In the genomic region with DNA sequence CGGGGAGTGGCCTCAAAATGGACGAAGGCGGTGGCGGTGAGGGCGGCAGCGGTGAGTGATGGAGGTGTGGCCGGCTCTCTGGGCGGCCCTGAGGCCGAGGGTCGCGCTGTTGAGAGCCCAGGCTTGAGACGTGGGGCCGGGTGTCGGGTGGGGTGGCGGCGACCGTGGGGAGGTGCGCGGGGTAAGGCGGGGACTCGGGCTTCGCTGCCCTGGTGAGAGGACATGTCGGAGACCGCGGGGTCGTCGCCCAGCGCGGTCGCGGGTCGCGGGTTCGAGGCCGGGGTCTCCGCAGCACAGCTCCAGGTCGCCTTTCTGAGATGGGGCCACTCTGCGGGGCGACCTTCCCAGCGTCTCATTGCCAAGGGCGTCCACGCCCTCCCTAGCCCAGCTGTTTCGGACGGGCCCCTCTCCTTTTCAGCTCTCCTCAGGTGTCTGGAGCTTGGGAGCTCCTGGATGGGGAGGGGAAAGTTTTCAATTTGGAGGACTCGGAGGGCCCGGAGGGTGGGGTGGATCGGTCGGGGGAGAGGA, we compare ENCODE assay signal across 8 mouse cellular contexts. TPM values are rescaled to one million over a fixed set of nuclear protein-coding genes. Genes with fewer than 3 reads are reported as not detected.
A peak's percentile ranks its signal among the peaks of the same experiment; 100 is the strongest.
DNase-seq lines count a peak whose midpoint lies in the region; ATAC-seq and TF ChIP-seq lines count a peak whose summit lies in the region.

No protein-coding gene starts in this region.

- 2% methylated on average over 48 of the region's 48 CpGs for WGBS in lung, postnatal 0 days
- under 1% methylated on average over 41 of the region's 48 CpGs for WGBS in embryonic facial prominence, embryonic 12.5 days
- under 1% methylated on average over 47 of the region's 48 CpGs for WGBS in hindbrain, embryonic 13.5 days
- under 1% methylated on average over 48 of the region's 48 CpGs for WGBS in midbrain, embryonic 13.5 days

- peak overlapping the region; percentile 93 for H3K27ac ChIP-seq in lung, postnatal 0 days (ENCODE audit: low read length)
- H3K27ac ChIP-seq in embryonic facial prominence, embryonic 12.5 days = peak overlapping the region; percentile 75
- H3K27ac ChIP-seq in hindbrain, embryonic 13.5 days = peak overlapping the region; percentile 83
- H3K27ac ChIP-seq in midbrain, embryonic 13.5 days = peak overlapping the region; percentile 74

- no peak for DNase-seq in lung, postnatal 0 days (ENCODE audit: low spot score)
- DNase-seq in lung, postnatal 10 days = no peak
- DNase-seq in layer of hippocampus, adult 9-11 months = no peak
- no peak for DNase-seq in retina, postnatal 1 day
- DNase-seq in urinary bladder, postnatal 10 days (ENCODE audit: low spot score) = no peak

- peak overlapping the region; percentile 89 for H3K4me3 ChIP-seq in lung, postnatal 0 days (ENCODE audit: low read depth, low read length)
- H3K4me3 ChIP-seq in embryonic facial prominence, embryonic 12.5 days = peak overlapping the region; percentile 83
- H3K4me3 ChIP-seq in hindbrain, embryonic 13.5 days = peak overlapping the region; percentile 73
- peak overlapping the region; percentile 79 for H3K4me3 ChIP-seq in midbrain, embryonic 13.5 days (replicated peaks)

- H3K27me3 ChIP-seq in lung, postnatal 0 days (replicated peaks; ENCODE audit: insufficient read depth, low read length) = no peaks in the 10 kb centered on the region
- H3K27me3 ChIP-seq in embryonic facial prominence, embryonic 12.5 days = no peaks in the 10 kb centered on the region
- no peaks in the 10 kb centered on the region for H3K27me3 ChIP-seq in hindbrain, embryonic 13.5 days
- no peaks in the 10 kb centered on the region for H3K27me3 ChIP-seq in midbrain, embryonic 13.5 days

- H3K4me1 ChIP-seq in lung, postnatal 0 days (ENCODE audit: insufficient read depth, low read depth, low read length) = peaks cover 8% of the 10 kb centered on the region; the same call in 1 of the 2 replicates
- H3K4me1 ChIP-seq in embryonic facial prominence, embryonic 12.5 days = peaks cover 56% of the 10 kb centered on the region
- H3K4me1 ChIP-seq in hindbrain, embryonic 13.5 days (replicated peaks) = peaks cover 46% of the 10 kb centered on the region
- peaks cover 42% of the 10 kb centered on the region for H3K4me1 ChIP-seq in midbrain, embryonic 13.5 days (replicated peaks)

- no peaks in the 10 kb centered on the region for H3K36me3 ChIP-seq in lung, postnatal 0 days (ENCODE audit: insufficient read depth, low read length)
- no peaks in the 10 kb centered on the region for H3K36me3 ChIP-seq in embryonic facial prominence, embryonic 12.5 days
- no peaks in the 10 kb centered on the region for H3K36me3 ChIP-seq in hindbrain, embryonic 13.5 days
- H3K36me3 ChIP-seq in midbrain, embryonic 13.5 days = no peaks in the 10 kb centered on the region

- ATAC-seq in lung, postnatal 0 days = peak; percentile 55
- ATAC-seq in embryonic facial prominence, embryonic 12.5 days (ENCODE audit: insufficient number of reproducible peaks, insufficient read depth, low FRiP score, low TSS enrichment) = peak; percentile 79
- ATAC-seq in hindbrain, embryonic 13.5 days (ENCODE audit: low FRiP score) = peak; percentile 79
- ATAC-seq in midbrain, embryonic 13.5 days = peak; percentile 81

- TF ChIP-seq EP300 in lung, postnatal 0 days (IDR thresholded peaks at IDR 0.05) = no peak

- H3K9ac ChIP-seq in lung, postnatal 0 days (replicated peaks; ENCODE audit: low read depth) = peak overlapping the region; percentile 92
- H3K9ac ChIP-seq in embryonic facial prominence, embryonic 12.5 days = peak overlapping the region; percentile 83
- H3K9ac ChIP-seq in hindbrain, embryonic 13.5 days = peak overlapping the region; percentile 83
- peak overlapping the region; percentile 85 for H3K9ac ChIP-seq in midbrain, embryonic 13.5 days (replicated peaks)

- TF ChIP-seq CTCF in lung, postnatal 0 days (IDR thresholded peaks at IDR 0.05) = no peak

- H3K9me3 ChIP-seq in lung, postnatal 0 days (ENCODE audit: low read length) = no peaks in the 10 kb centered on the region
- no peaks in the 10 kb centered on the region for H3K9me3 ChIP-seq in embryonic facial prominence, embryonic 12.5 days
- H3K9me3 ChIP-seq in hindbrain, embryonic 13.5 days = no peaks in the 10 kb centered on the region
- H3K9me3 ChIP-seq in midbrain, embryonic 13.5 days = no peaks in the 10 kb centered on the region

- H3K4me2 ChIP-seq in lung, postnatal 0 days (replicated peaks; ENCODE audit: low read depth, low read length) = peak overlapping the region; percentile 76
- peak overlapping the region; percentile 83 for H3K4me2 ChIP-seq in embryonic facial prominence, embryonic 12.5 days (replicated peaks)
- peak overlapping the region; percentile 82 for H3K4me2 ChIP-seq in hindbrain, embryonic 13.5 days
- H3K4me2 ChIP-seq in midbrain, embryonic 13.5 days (replicated peaks) = peak overlapping the region; percentile 68

RNA-seq across cellular contexts. Expression of gene Cyth3, which starts 0.4 kb away (rescaled TPM):
- polyA plus RNA-seq in lung, postnatal 0 days (2015; fragmentation: Nextera tagmentation; extraction: Ambion mirVana) = 87.3 and 96.6 TPM in 2 replicates
- 46.0 and 48.7 TPM in 2 replicates for polyA plus RNA-seq in embryonic facial prominence, embryonic 12.5 days (2016; fragmentation: Nextera tagmentation; extraction: Ambion mirVana)
- polyA plus RNA-seq in hindbrain, embryonic 13.5 days (2015; fragmentation: Nextera tagmentation; extraction: Ambion mirVana) = 34.2 and 37.9 TPM in 2 replicates
- 29.2 and 31.5 TPM in 2 replicates for polyA plus RNA-seq in midbrain, embryonic 13.5 days (2015; fragmentation: Nextera tagmentation; extraction: Ambion mirVana)
